Mouse (Mus musculus): ENCODE results near the gene Afmid. TPM values are rescaled to one million over a fixed set of nuclear protein-coding genes. Genes with fewer than 3 reads are reported as not detected.

Gene Afmid
- polyA plus RNA-seq (2015; fragmentation: Nextera tagmentation; extraction: Ambion mirVana) = 7.2 and 7.4 TPM in 2 replicates

GRCm38 (mm10) chr11:117825333-117826101 lies at the start of gene Afmid, which contains the start of gene Tk1:
Afmid (plus strand) TSS chr11:117825924.
Tk1 (minus strand) TSS chr11:117826092.
- WGBS = under 1% methylated on average over 34 of the region's 34 CpGs
- ATAC-seq (ENCODE audit: insufficient read depth, low FRiP score, low read depth) = peak; percentile 45; the same call in 1 of the 2 replicates
- peaks cover 11% of the 10 kb centered on the region; the same call in 1 of the 2 replicates for H3K36me3 ChIP-seq
- H3K4me3 ChIP-seq (replicated peaks) = peak within 1 kb of the TSS; percentile 62
- H3K9ac ChIP-seq = peak within 1 kb of the TSS; percentile 65
- H3K9me3 ChIP-seq = no peaks in the 10 kb centered on the region
- peak within 1 kb of the TSS; percentile 93 for H3K4me2 ChIP-seq
- H3K27ac ChIP-seq = peak within 1 kb of the TSS; percentile 95
- H3K4me1 ChIP-seq = peaks cover 83% of the 10 kb centered on the region
- no peaks in the 10 kb centered on the region for H3K27me3 ChIP-seq (replicated peaks)

- Histone ChIP-seq H3K27me3 (replicated peaks) (no peaks in the 10 kb centered on the region), H3K27ac (no peak overlapping the region), H3K4me3 (replicated peaks) (no peak overlapping the region), H3K4me1 (peaks cover 28% of the 10 kb centered on the region), H3K9ac (no peak overlapping the region), H3K36me3 (0 out of 2 replicates have a peak, but pooled peaks cover 4% of the 10 kb centered on the region), H3K4me2 (no peak overlapping the region), H3K9me3 (no peaks in the 10 kb centered on the region)
- ATAC-seq (ENCODE audit: insufficient read depth, low FRiP score, low read depth) = no peak
- WGBS = 91% methylated on average over 14 of the region's 14 CpGs
These were observed 49.5 kb upstream of the Afmid start for GRCm38 (mm10) chr11:117776085-117776792.

GRCm38 (mm10) chr11:117777111-117777510 lies 48.6 kb upstream of the Afmid start:
- Histone ChIP-seq H3K4me2 (no peak overlapping the region), H3K36me3 (0 out of 2 replicates have a peak, but pooled peaks cover 4% of the 10 kb centered on the region), H3K4me3 (replicated peaks) (no peak overlapping the region), H3K9ac (no peak overlapping the region), H3K4me1 (peaks cover 36% of the 10 kb centered on the region), H3K27ac (no peak overlapping the region), H3K9me3 (no peaks in the 10 kb centered on the region), H3K27me3 (replicated peaks) (no peaks in the 10 kb centered on the region)
- no peak for ATAC-seq (ENCODE audit: insufficient read depth, low FRiP score, low read depth)
- 87% methylated on average over 5 of the region's 5 CpGs for WGBS

DNA sequence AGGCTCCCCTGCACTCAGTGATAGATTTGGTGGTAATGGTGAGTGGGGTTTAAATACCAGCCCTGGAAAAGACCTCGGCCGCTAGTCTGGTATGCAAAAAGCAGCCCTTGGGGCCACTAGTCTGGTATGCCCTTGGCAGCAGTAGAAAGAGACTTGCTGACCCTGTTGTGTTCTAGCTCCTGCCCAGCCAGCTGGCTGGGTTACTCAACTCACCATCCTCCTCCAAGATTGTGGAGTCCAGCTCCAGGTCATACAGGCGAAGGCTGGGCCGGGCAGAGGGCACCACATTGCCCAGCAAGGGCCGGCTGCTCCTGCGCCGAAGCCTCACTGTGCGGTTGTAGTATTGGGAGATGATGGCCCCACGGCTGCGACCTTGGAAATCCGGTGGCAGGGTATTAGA lies 47.7 kb upstream of the Afmid start:
- no peak for ATAC-seq (ENCODE audit: insufficient read depth, low FRiP score, low read depth)
- 0 out of 2 replicates have a peak, but pooled peaks cover 4% of the 10 kb centered on the region for H3K36me3 ChIP-seq
- no peaks in the 10 kb centered on the region for H3K27me3 ChIP-seq (replicated peaks)
- H3K27ac ChIP-seq = no peak overlapping the region
- 93% methylated on average over 11 of the region's 11 CpGs for WGBS
- peaks cover 43% of the 10 kb centered on the region for H3K4me1 ChIP-seq
- no peak overlapping the region for H3K9ac ChIP-seq
- H3K4me2 ChIP-seq = 0 out of 2 replicates have a peak overlapping the region, but pooled peaks have one; percentile 80
- H3K9me3 ChIP-seq = no peaks in the 10 kb centered on the region
- no peak overlapping the region for H3K4me3 ChIP-seq (replicated peaks)

- peak overlapping the region; percentile 47 for H3K4me3 ChIP-seq (replicated peaks)
- H3K9me3 ChIP-seq = no peaks in the 10 kb centered on the region
- 0 out of 2 replicates have a peak, but pooled peaks cover 4% of the 10 kb centered on the region for H3K36me3 ChIP-seq
- peak overlapping the region; percentile 17; the same call in 1 of the 2 replicates for H3K9ac ChIP-seq
- H3K4me2 ChIP-seq = peak overlapping the region; percentile 80
- no peaks in the 10 kb centered on the region for H3K27me3 ChIP-seq (replicated peaks)
- no peak for ATAC-seq (ENCODE audit: insufficient read depth, low FRiP score, low read depth)
- peaks cover 48% of the 10 kb centered on the region for H3K4me1 ChIP-seq
- 45% methylated on average over 12 of the region's 12 CpGs for WGBS
- H3K27ac ChIP-seq = peak overlapping the region; percentile 94
These were observed 46.8 kb upstream of the Afmid start for GRCm38 (mm10) chr11:117778851-117779433.

GRCm38 (mm10) chr11:117779434-117780198 lies 46.1 kb upstream of the Afmid start:
- Histone ChIP-seq H3K27me3 (replicated peaks) (no peaks in the 10 kb centered on the region), H3K9me3 (no peaks in the 10 kb centered on the region), H3K9ac (peak overlapping the region; percentile 17), H3K36me3 (0 out of 2 replicates have a peak, but pooled peaks cover 4% of the 10 kb centered on the region), H3K4me1 (peaks cover 48% of the 10 kb centered on the region), H3K4me3 (replicated peaks) (peak overlapping the region; percentile 47), H3K4me2 (peak overlapping the region; percentile 80), H3K27ac (peak overlapping the region; percentile 94)
- WGBS = 4% methylated on average over 38 of the region's 38 CpGs
- no peak; the same call in 1 of the 2 replicates for ATAC-seq (ENCODE audit: insufficient read depth, low FRiP score, low read depth)

DNA sequence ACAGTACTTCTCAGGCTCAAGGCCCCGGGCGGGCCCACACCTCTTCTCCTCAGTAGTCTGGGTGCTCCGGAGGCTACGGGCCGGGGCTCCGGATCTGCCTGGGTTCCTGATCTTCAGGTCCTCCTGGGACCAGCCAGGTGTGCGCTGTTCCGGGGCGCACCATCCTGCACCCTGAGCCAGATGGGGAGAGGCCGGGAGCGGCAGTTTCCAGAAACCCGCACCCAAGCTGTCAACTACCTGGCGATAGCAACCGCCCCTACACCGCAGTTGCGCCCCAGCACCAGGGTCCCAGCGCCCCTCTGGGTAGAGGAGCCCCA lies 45.6 kb upstream of the Afmid start:
- Histone ChIP-seq H3K27me3 (replicated peaks) (no peaks in the 10 kb centered on the region), H3K36me3 (no peaks in the 10 kb centered on the region), H3K4me3 (replicated peaks) (peak overlapping the region; percentile 47), H3K4me1 (peaks cover 48% of the 10 kb centered on the region), H3K9me3 (no peaks in the 10 kb centered on the region), H3K9ac (peak overlapping the region; percentile 17), H3K27ac (peak overlapping the region; percentile 94), H3K4me2 (peak overlapping the region; percentile 80)
- ATAC-seq (ENCODE audit: insufficient read depth, low FRiP score, low read depth) = no peak
- WGBS = 3% methylated on average over 17 of the region's 17 CpGs

- 2% methylated on average over 19 of the region's 19 CpGs for WGBS
- H3K4me1 ChIP-seq = peaks cover 48% of the 10 kb centered on the region
These were observed 45.1 kb upstream of the Afmid start for GRCm38 (mm10) chr11:117780582-117781111.

DNA sequence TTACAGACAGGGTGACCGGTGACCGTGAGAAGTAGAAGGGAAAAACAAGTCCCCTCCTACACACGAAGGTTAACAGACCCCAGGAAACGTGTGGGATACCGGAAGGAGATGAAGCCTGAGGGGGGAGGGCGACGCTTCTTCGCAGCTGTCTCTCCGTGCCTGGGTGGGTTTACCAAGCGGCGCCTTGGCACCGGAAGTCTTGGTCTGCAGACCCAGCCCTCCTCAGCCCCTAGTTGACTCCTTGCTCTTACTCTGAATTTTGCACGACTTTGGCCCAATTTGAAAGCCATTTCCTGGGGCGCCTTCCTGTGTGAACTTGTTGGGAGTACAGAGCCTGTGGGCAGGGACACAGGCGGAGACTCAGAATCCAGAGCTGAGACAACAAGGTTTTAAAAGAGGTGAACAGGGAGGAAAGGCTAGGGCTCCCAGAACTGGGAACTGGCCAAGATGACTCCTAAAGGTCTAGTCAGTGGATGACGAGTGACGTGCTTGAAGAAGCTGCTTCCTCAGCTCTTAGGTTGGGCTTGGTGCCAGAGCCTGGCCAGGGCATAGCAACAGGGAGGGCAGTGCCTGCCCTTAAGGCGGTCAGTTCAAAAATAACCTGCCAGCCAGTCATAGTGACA lies 44.4 kb upstream of the Afmid start:
- no peak for ATAC-seq (ENCODE audit: insufficient read depth, low FRiP score, low read depth)
- Histone ChIP-seq H3K9me3 (no peaks in the 10 kb centered on the region), H3K4me1 (peaks cover 51% of the 10 kb centered on the region), H3K27me3 (replicated peaks) (no peaks in the 10 kb centered on the region), H3K9ac (no peak overlapping the region), H3K4me3 (replicated peaks) (peak overlapping the region; percentile 47), H3K4me2 (peak overlapping the region; percentile 80), H3K27ac (peak overlapping the region; percentile 94), H3K36me3 (no peaks in the 10 kb centered on the region)
- 17% methylated on average over 18 of the region's 18 CpGs for WGBS

More at GRCm38 (mm10) chr11:117780582-117781111, 45.1 kb upstream of the Afmid start:
- peak overlapping the region; percentile 80 for H3K4me2 ChIP-seq
- no peaks in the 10 kb centered on the region for H3K36me3 ChIP-seq
- H3K27me3 ChIP-seq (replicated peaks) = no peaks in the 10 kb centered on the region
- peak; percentile 83 for ATAC-seq (ENCODE audit: insufficient read depth, low FRiP score, low read depth)
- peak overlapping the region; percentile 17 for H3K9ac ChIP-seq
- no peaks in the 10 kb centered on the region for H3K9me3 ChIP-seq
- H3K27ac ChIP-seq = peak overlapping the region; percentile 94
- peak overlapping the region; percentile 47 for H3K4me3 ChIP-seq (replicated peaks)

GRCm38 (mm10) chr11:117781993-117782704 lies 43.6 kb upstream of the Afmid start, which contains the start of the genes Tmc8 and Tmc6:
Tmc8 (plus strand) TSS chr11:117782076.
Tmc6 (minus strand) TSS chr11:117782198.
- Histone ChIP-seq H3K4me2 (peak within 1 kb of the TSS; percentile 80), H3K9me3 (no peaks in the 10 kb centered on the region), H3K36me3 (no peaks in the 10 kb centered on the region), H3K9ac (0 out of 2 replicates have a peak within 1 kb of the TSS, but pooled peaks have one; percentile 22), H3K27me3 (replicated peaks) (no peaks in the 10 kb centered on the region), H3K4me1 (peaks cover 51% of the 10 kb centered on the region), H3K27ac (peak within 1 kb of the TSS; percentile 94), H3K4me3 (replicated peaks) (peak within 1 kb of the TSS; percentile 47)
- WGBS = 55% methylated on average over 24 of the region's 24 CpGs
- peak; percentile 20; the same call in 1 of the 2 replicates for ATAC-seq (ENCODE audit: insufficient read depth, low FRiP score, low read depth)

Measured in stomach, embryonic 15.5 days (tissue).